Mouse (Mus musculus) bone marrow, adult 2 months (tissue): ENCODE measurements around the gene Slc37a4.

Experiments used
- CTCF ChIP-seq: fragments of 200-500 bp; IDR thresholded peaks from 2 replicates; pipeline ENCODE4 v1.5.1; 2011; ENCODE audit warnings: low read length, control low read depth; ENCODE audit not compliant: control insufficient read depth, insufficient read depth
- POLR2A ChIP-seq: fragments of 200-500 bp; IDR thresholded peaks from 2 replicates; pipeline ENCODE4 v1.6.1; 2011; ENCODE audit warnings: low read depth, mild to moderate bottlenecking, control low read depth, low read length, borderline replicate concordance; ENCODE audit not compliant: control insufficient read depth

- TF ChIP-seq CTCF, result no peak
- TF ChIP-seq POLR2A, result no peak
Measured at GRCm38 (mm10) chr9:44378153-44378730, 18.4 kb upstream of the Slc37a4 start.
